In genomic region chr2:125448881-125449280, GRCm38 (mm10) we compare ENCODE assay signal across 17 mouse cellular contexts. TPM values are rescaled to one million over a fixed set of nuclear protein-coding genes. Genes with fewer than 3 reads are reported as not detected.
DNase-seq lines count a peak whose midpoint lies in the region; ATAC-seq lines count a peak whose summit lies in the region.
"Had no signal": no experiment of that assay in that cellular context is flagged by ENCODE, and none has a peak within 500 bp of the region (broad histone marks: within the 10 kb centered on the region; RNA-seq: fewer than 3 reads in every experiment).

No protein-coding gene starts in this region.

- ATAC-seq in heart, embryonic 11.5 days (replicated peaks; ENCODE audit: insufficient number of reproducible peaks, low FRiP score, low TSS enrichment): no peak
- no peak for ATAC-seq in neural tube, embryonic 15.5 days (ENCODE audit: low FRiP score)
- ATAC-seq: forebrain, embryonic 14.5 days; inflammation-experienced regulatory T-cells, adult 6 months had no signal

- peaks cover 15% of the 10 kb centered on the region for H3K4me1 ChIP-seq in heart, embryonic 11.5 days (ENCODE audit: control insufficient read depth, insufficient read depth, low read length)
- H3K4me1 ChIP-seq in neural tube, embryonic 15.5 days: no peaks in the 10 kb centered on the region

- H3K4me2 ChIP-seq in heart, embryonic 11.5 days: no peak overlapping the region
- H3K4me2 ChIP-seq in neural tube, embryonic 15.5 days: no peak overlapping the region
- H3K4me2 ChIP-seq: embryonic facial prominence, embryonic 12.5 days; lung, embryonic 15.5 days; neural tube, embryonic 12.5 days had no signal

- no peak overlapping the region for H3K4me3 ChIP-seq in heart, embryonic 11.5 days (ENCODE audit: low read depth, low read length)
- H3K4me3 ChIP-seq in neural tube, embryonic 15.5 days (replicated peaks): no peak overlapping the region
- H3K4me3 ChIP-seq: embryonic facial prominence, embryonic 12.5 days; lung, embryonic 15.5 days; neural tube, embryonic 12.5 days had no signal

- WGBS in heart, embryonic 11.5 days (ENCODE audit: insufficient replicate concordance): 76% methylated on average over 6 of the region's 6 CpGs
- 69% methylated on average over 6 of the region's 6 CpGs for WGBS in neural tube, embryonic 15.5 days

- H3K27me3 ChIP-seq in heart, embryonic 11.5 days (ENCODE audit: control insufficient read depth, insufficient read depth, low read length): no peaks in the 10 kb centered on the region
- H3K27me3 ChIP-seq in neural tube, embryonic 15.5 days (replicated peaks): no peaks in the 10 kb centered on the region
- H3K27me3 ChIP-seq: CH12.LX; embryonic facial prominence, embryonic 12.5 days; lung, embryonic 15.5 days; neural tube, embryonic 12.5 days had no signal

- H3K27ac ChIP-seq in heart, embryonic 11.5 days (ENCODE audit: low read depth, low read length): no peak overlapping the region
- no peak overlapping the region for H3K27ac ChIP-seq in neural tube, embryonic 15.5 days (replicated peaks)
- H3K27ac ChIP-seq: lung, embryonic 15.5 days; neural tube, embryonic 12.5 days had no signal

- H3K36me3 ChIP-seq in heart, embryonic 11.5 days (ENCODE audit: control insufficient read depth, insufficient read depth, low read length): no peaks in the 10 kb centered on the region
- H3K36me3 ChIP-seq in neural tube, embryonic 15.5 days: no peaks in the 10 kb centered on the region
- H3K36me3 ChIP-seq: embryonic facial prominence, embryonic 12.5 days; lung, embryonic 15.5 days; neural tube, embryonic 12.5 days had no signal

- H3K9ac ChIP-seq in heart, embryonic 11.5 days (ENCODE audit: low read depth, low read length): no peak overlapping the region
- H3K9ac ChIP-seq in neural tube, embryonic 15.5 days (replicated peaks): no peak overlapping the region
- H3K9ac ChIP-seq: embryonic facial prominence, embryonic 12.5 days; lung, embryonic 15.5 days; neural tube, embryonic 12.5 days had no signal

- DNase-seq in heart, adult 9 months (ENCODE audit: low spot score in 2 of 2): peak; percentile 68 to 83
- peak; percentile 36 for DNase-seq in lung, postnatal 10 days
- no peak for DNase-seq in lung, postnatal 4 days
- peak; percentile 53 for DNase-seq in hindlimb bud, embryonic 11.5 days (ENCODE audit: extremely low spot score, low read depth, low spot score)
- no peak for DNase-seq in ovary, adult 18-20 months (ENCODE audit: low spot score)
- DNase-seq: adrenal gland, adult 2 months; cerebellum, adult 9-10 months; midbrain, embryonic 14.5 days; thymus, adult 2 months had no signal

- H3K9me3 ChIP-seq in heart, embryonic 11.5 days (replicated peaks; ENCODE audit: control insufficient read depth, low read length): no peaks in the 10 kb centered on the region
- H3K9me3 ChIP-seq in neural tube, embryonic 15.5 days (replicated peaks): no peaks in the 10 kb centered on the region
- H3K9me3 ChIP-seq: embryonic facial prominence, embryonic 12.5 days; lung, embryonic 15.5 days; neural tube, embryonic 12.5 days had no signal

RNA-seq across cellular contexts. Expression of gene Gm9913, which starts 56.0 kb away (rescaled TPM):
- polyA plus RNA-seq in heart, embryonic 11.5 days (2014; fragmentation: Nextera tagmentation; extraction: Ambion mirVana): 0.42 and 0.45 TPM in 2 replicates
- polyA plus RNA-seq in neural tube, embryonic 15.5 days (2015; fragmentation: Nextera tagmentation; extraction: Ambion mirVana): 0.26 and 0.27 TPM in 2 replicates
- polyA plus RNA-seq: adrenal gland, adult 2 months; inflammation-experienced regulatory T-cells, adult 6 months; midbrain, embryonic 14.5 days had no signal

RNA-seq across cellular contexts. Expression of gene Fbn1, which starts 58.9 kb away (rescaled TPM):
- 28.5 and 31.9 TPM in 2 replicates for polyA plus RNA-seq in heart, embryonic 11.5 days (2014; fragmentation: Nextera tagmentation; extraction: Ambion mirVana)
- 3.2 and 4.8 TPM in 2 replicates for polyA plus RNA-seq in neural tube, embryonic 15.5 days (2015; fragmentation: Nextera tagmentation; extraction: Ambion mirVana)
- polyA plus RNA-seq: inflammation-experienced regulatory T-cells, adult 6 months had no signal

Comparison
In these comparisons a context has a peak if more than half of its experiments do, and no peak if none do; other contexts are left out.
1. DNase-seq: peak in heart, adult 9 months (2 of 2), lung, postnatal 10 days (single experiment) and hindlimb bud, embryonic 11.5 days (single experiment); none in lung, postnatal 4 days (0 of 2) and ovary, adult 18-20 months (single experiment).